Mouse (Mus musculus) embryonic facial prominence, embryonic 12.5 days (tissue): ENCODE data around the gene Vmn2r20. TPM values are rescaled to one million over a fixed set of nuclear protein-coding genes. Genes with fewer than 3 reads are reported as not detected.
"Not testable (repeated sequence)": the region's sequence is repeated elsewhere in the genome, so short reads cannot be mapped to it uniquely, and the experiment has no call there.

Experiments
- ATAC-seq: fragments of 200-750 bp; cut with Nextera tagmentation; 2 replicates; pipeline ENCODE4 v1.8.0; 2017; ENCODE audit not compliant: insufficient number of reproducible peaks, insufficient read depth, low FRiP score, low TSS enrichment
- H3K27ac ChIP-seq: fragments of 300-500 bp; sonication (generic); 2 replicates; pipeline ENCODE4 v1.5.1; 2016; ENCODE audit warnings: mild to moderate bottlenecking
- H3K27me3 ChIP-seq: fragments of 300-500 bp; sonication (generic); 2 replicates; pipeline ENCODE4 v1.6.1; 2016; ENCODE audit warnings: mild to moderate bottlenecking, moderate library complexity
- H3K36me3 ChIP-seq: fragments of 300-500 bp; sonication (generic); 2 replicates; pipeline ENCODE4 v1.6.1; 2016; ENCODE audit warnings: mild to moderate bottlenecking
- H3K4me1 ChIP-seq: fragments of 300-500 bp; sonication (generic); 2 replicates; pipeline ENCODE4 v1.6.1; 2016
- H3K4me2 ChIP-seq: fragments of 300-500 bp; sonication (generic); replicated peaks from 2 replicates; pipeline ENCODE4 v1.6.1; 2016; ENCODE audit warnings: mild to moderate bottlenecking, moderate library complexity
- H3K4me3 ChIP-seq: fragments of 300-500 bp; sonication (generic); 2 replicates; pipeline ENCODE4 v1.5.1; 2016; ENCODE audit warnings: mild to moderate bottlenecking
- H3K9ac ChIP-seq: fragments of 300-500 bp; sonication (generic); 2 replicates; pipeline ENCODE4 v1.6.1; 2016; ENCODE audit warnings: mild to moderate bottlenecking, moderate library complexity
- H3K9me3 ChIP-seq: fragments of 300-500 bp; sonication (generic); 2 replicates; pipeline ENCODE4 v1.6.1; 2016; ENCODE audit warnings: mild to moderate bottlenecking, moderate library complexity
- WGBS: fragments of 180-500 bp; shearing (Covaris S2); methylation state at CpG from one replicate; pipeline ENCODE4 v1.1.7; 2016; 5-methylcytosine and 5-hydroxymethylcytosine counted together
- polyA plus RNA-seq: library from polyadenylated mRNA; unstranded; fragments of >200 nt; fragmentation: Nextera tagmentation; extraction: Ambion mirVana; gene quantifications from 2 replicates; pipeline ENCODE4 v1.2.1, GENCODE M21; 2016

Gene Vmn2r20
- not detected in 2 replicates for polyA plus RNA-seq

GRCm38 (mm10) chr6:123418016-123418415 is at the start of gene Vmn2r20:
TSS of gene Vmn2r20 (minus strand) at chr6:123418116.
- H3K9me3 ChIP-seq, H3K4me2 ChIP-seq, H3K27me3 ChIP-seq, H3K4me3 ChIP-seq, H3K4me1 ChIP-seq, H3K36me3 ChIP-seq, H3K27ac ChIP-seq, H3K9ac ChIP-seq, ATAC-seq: not testable (repeated sequence)
- WGBS, result no CpG with 5 or more reads among the region's 4 CpGs

DNA sequence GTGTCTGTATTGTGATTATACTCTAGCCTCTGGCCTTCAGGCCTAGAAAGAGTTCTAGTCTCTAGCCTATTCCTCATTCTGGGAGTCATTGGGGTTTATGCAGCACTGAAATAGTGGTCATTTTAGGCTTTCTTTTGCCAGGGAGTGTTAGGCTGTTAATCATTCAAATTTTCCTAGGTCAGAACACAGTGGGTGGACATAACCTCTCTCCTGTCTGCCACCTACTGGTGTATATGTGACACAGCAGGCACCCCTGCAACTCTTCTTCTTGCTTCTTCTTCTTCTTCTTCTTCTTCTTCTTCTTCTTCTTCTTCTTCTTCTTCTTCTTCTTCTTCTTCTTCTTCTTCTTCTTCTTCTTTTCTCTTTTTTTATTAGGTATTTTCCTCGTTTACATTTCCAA is 6.5 kb upstream of the Vmn2r20 start:
- not testable (repeated sequence) for H3K4me3 ChIP-seq, H3K4me1 ChIP-seq, H3K36me3 ChIP-seq, H3K4me2 ChIP-seq, H3K9ac ChIP-seq, ATAC-seq, H3K9me3 ChIP-seq, H3K27me3 ChIP-seq, H3K27ac ChIP-seq
- WGBS, result no CpG with 5 or more reads among the region's 1 CpGs

GRCm38 (mm10) chr6:123406918-123407665 is 10.8 kb downstream of the Vmn2r20 start:
- H3K9ac ChIP-seq, H3K9me3 ChIP-seq, ATAC-seq, H3K4me3 ChIP-seq, H3K27me3 ChIP-seq, H3K36me3 ChIP-seq, H3K27ac ChIP-seq, H3K4me1 ChIP-seq, H3K4me2 ChIP-seq: not testable (repeated sequence)
- WGBS, result no CpG with 5 or more reads among the region's 8 CpGs

- not testable (repeated sequence) for H3K27ac ChIP-seq, H3K27me3 ChIP-seq, ATAC-seq, H3K9me3 ChIP-seq, H3K36me3 ChIP-seq, H3K9ac ChIP-seq, H3K4me1 ChIP-seq, H3K4me2 ChIP-seq, H3K4me3 ChIP-seq
Observed at GRCm38 (mm10) chr6:123388824-123389223, 29.1 kb downstream of the Vmn2r20 start.

- H3K9me3 ChIP-seq, result no peaks in the 10 kb centered on the region
- no peak overlapping the region for H3K4me3 ChIP-seq
- WGBS, result 83% methylated on average over 1 of the region's 1 CpGs
- H3K27ac ChIP-seq, result no peak overlapping the region
- H3K4me2 ChIP-seq, result no peak overlapping the region
- H3K36me3 ChIP-seq, result no peaks in the 10 kb centered on the region
- ATAC-seq, result no peak
- no peaks in the 10 kb centered on the region for H3K4me1 ChIP-seq
- H3K9ac ChIP-seq, result no peak overlapping the region
- no peaks in the 10 kb centered on the region for H3K27me3 ChIP-seq
Observed at GRCm38 (mm10) chr6:123346141-123346540, 71.8 kb downstream of the Vmn2r20 start.

GRCm38 (mm10) chr6:123340093-123340492 is 77.8 kb downstream of the Vmn2r20 start:
- Histone ChIP-seq H3K4me3 (no peak overlapping the region), H3K9me3 (no peaks in the 10 kb centered on the region), H3K27me3 (no peaks in the 10 kb centered on the region), H3K4me2 (no peak overlapping the region), H3K9ac (no peak overlapping the region), H3K27ac (no peak overlapping the region), H3K36me3 (no peaks in the 10 kb centered on the region), H3K4me1 (no peaks in the 10 kb centered on the region)
- no peak for ATAC-seq

- H3K4me2 ChIP-seq, result no peak overlapping the region
- no peaks in the 10 kb centered on the region for H3K9me3 ChIP-seq
- no peaks in the 10 kb centered on the region for H3K4me1 ChIP-seq
- no peak overlapping the region for H3K9ac ChIP-seq
- no peak overlapping the region for H3K27ac ChIP-seq
- ATAC-seq, result no peak
- no peaks in the 10 kb centered on the region for H3K27me3 ChIP-seq
- H3K36me3 ChIP-seq, result no peaks in the 10 kb centered on the region
- no peak overlapping the region for H3K4me3 ChIP-seq
- WGBS, result 45% methylated on average over 2 of the region's 2 CpGs
Observed at GRCm38 (mm10) chr6:123332503-123332902, 85.4 kb downstream of the Vmn2r20 start.

Other genes starting within 250 kb of the Vmn2r20 start
- not detected in 2 replicates for gene Clec4b2, start 245.2 kb downstream of the Vmn2r20 start, polyA plus RNA-seq
- 0.47 and 0.53 TPM in 2 replicates for gene Clec4n, start 188.3 kb downstream of the Vmn2r20 start, polyA plus RNA-seq
- not detected in 2 replicates for gene Clec4d, start 156.0 kb downstream of the Vmn2r20 start, polyA plus RNA-seq
- not detected in 2 replicates for gene Clec4e, start 128.2 kb downstream of the Vmn2r20 start, polyA plus RNA-seq
- not detected in 2 replicates for gene Vmn2r19, start 109.8 kb downstream of the Vmn2r20 start, polyA plus RNA-seq
- gene Vmn2r21, start 115.3 kb upstream of the Vmn2r20 start, polyA plus RNA-seq, result not detected in 2 replicates
- gene Vmn2r22, start 232.6 kb upstream of the Vmn2r20 start, polyA plus RNA-seq, result not detected in 2 replicates